Mouse (Mus musculus): Measurements from ENCODE around the gene Ngly1.

The Ngly1 gene

GRCm38 (mm10) chr14:16335835-16336417 lies 86.8 kb downstream of the Ngly1 start:
- no peak for DNase-seq

- no peak for DNase-seq
Measured at GRCm38 (mm10) chr14:16347505-16347904, 98.4 kb downstream of the Ngly1 start.

GRCm38 (mm10) chr14:16359704-16360103 lies 110.6 kb downstream of the Ngly1 start:
- no peak for DNase-seq
